Mouse (Mus musculus) left cerebral cortex, postnatal 36 days (tissue): Measurements from ENCODE around the gene Abca13. TPM values are rescaled to one million over a fixed set of nuclear protein-coding genes. Genes with fewer than 3 reads are reported as not detected.

Experiments
- DNase-seq, 2 experiments: peaks; one replicate each; pipeline ENCODE4 v3.0.0; 2021 to 2022; ENCODE audit warnings: low spot score in 2 of 2, mixed read lengths in 1 of 2
- intact Hi-C: fragments of 180-260 bp; cut with DNase I; formaldehyde crosslinking; loops from one replicate; pipeline ENCODE4 v1.15.1; 2025
- total RNA-seq, 2 experiments: library from RNA; stranded (reverse); gene quantifications; 2 replicates each; pipeline ENCODE4 v1.2.3; 2021

Gene Abca13
- total RNA-seq, 2 experiments from 2014 or later: 0.07 to 0.27 TPM

DNA sequence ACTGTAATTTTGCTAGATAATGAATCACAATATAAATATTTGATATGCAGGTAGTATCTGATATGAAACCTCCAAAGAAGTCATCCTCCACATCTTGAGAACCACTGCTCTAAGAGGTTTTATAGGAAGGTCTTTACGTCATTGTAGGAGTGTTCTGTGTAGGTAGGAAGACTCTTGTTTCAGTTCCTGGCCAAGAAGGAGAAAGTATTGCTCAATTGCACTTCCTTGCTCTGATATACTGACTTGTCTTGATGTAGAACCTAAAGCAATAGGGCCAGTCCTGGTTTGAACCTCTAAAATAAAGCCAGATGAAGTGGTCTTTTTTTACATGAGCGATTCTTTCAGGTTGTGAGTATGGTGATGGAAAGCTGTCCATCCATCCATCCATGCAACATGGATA is 431.1 kb downstream of the Abca13 start:
- intact Hi-C loops: no loop called here
- DNase-seq: no peak

GRCm38 (mm10) chr11:9624753-9625152 is 433.0 kb downstream of the Abca13 start:
- no peak for DNase-seq
- intact Hi-C loops: no loop called here

DNA sequence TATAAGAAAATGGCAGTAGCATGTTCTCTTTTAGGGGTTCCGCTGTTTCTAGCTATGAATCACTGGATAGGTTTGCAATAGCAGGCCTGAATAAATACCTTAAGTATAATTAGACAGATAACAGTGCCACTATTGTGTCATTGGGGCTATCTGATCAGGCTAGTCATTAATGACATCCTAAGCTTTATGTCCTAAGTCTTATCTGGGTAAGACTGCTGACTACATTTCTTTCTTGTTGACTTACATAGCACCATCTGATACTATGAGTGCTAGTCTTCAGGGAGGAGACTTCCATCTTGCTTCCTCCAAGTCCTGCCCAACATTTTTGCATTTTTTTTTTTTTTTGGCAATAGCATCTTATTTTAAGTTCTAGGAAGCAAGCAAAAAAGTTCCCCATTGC is 434.1 kb downstream of the Abca13 start:
- no peak for DNase-seq
- intact Hi-C loops: no loop called here

DNA sequence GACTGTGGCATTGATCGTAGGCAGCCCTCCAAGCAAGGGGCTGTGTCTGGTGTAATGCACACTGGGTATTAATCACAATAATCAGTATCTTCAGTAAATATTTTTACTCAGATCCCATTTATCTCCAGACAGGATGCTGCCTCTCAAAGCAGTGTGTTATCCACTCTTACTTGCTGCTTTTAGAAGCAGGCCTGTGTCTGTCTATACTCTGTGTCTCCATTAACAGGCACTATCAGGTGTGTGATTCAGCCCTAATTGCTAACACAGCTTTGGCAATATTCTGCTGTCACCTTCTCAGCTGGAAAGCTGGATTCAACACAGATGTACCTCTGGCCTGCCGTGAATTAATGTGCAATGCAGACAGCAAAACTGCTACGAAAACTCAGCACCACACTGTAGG is 455.5 kb downstream of the Abca13 start:
- intact Hi-C loops: no loop called here

DNA sequence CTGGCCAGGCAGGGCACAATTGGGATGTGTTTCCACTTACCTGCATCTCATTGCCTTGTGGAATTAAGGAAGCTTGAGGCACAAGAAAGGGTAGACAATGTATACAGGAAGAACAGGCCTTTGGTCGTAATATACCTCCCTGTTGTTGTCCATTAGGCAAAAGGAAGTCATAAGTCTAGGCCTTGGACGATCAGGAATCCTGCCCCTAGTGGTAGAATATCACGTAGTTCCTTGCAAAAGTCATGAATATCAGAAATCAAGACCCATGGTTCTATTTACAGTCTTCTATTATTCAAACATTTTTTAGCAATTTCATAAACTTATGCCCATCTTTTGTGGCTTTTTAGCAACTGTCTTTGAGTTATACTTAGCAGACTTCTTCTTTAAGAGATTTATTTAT is 456.2 kb downstream of the Abca13 start:
- no peak for DNase-seq
- intact Hi-C loops: no loop called here

More for the DNA sequence above, 455.5 kb downstream of the Abca13 start:
- no peak for DNase-seq

- DNase-seq: no peak
- intact Hi-C loops: no loop called here
Measured at GRCm38 (mm10) chr11:9666648-9667255, 475.0 kb downstream of the Abca13 start.

GRCm38 (mm10) chr11:9669430-9669829 is 477.7 kb downstream of the Abca13 start:
- no peak for DNase-seq
- intact Hi-C loops: no loop called here

- DNase-seq: no peak
- intact Hi-C loops: no loop called here
Measured at GRCm38 (mm10) chr11:9684952-9685351, 493.2 kb downstream of the Abca13 start.

GRCm38 (mm10) chr11:9705190-9705589 is 513.4 kb downstream of the Abca13 start:
- intact Hi-C loops: no loop called here
- DNase-seq: no peak

DNA sequence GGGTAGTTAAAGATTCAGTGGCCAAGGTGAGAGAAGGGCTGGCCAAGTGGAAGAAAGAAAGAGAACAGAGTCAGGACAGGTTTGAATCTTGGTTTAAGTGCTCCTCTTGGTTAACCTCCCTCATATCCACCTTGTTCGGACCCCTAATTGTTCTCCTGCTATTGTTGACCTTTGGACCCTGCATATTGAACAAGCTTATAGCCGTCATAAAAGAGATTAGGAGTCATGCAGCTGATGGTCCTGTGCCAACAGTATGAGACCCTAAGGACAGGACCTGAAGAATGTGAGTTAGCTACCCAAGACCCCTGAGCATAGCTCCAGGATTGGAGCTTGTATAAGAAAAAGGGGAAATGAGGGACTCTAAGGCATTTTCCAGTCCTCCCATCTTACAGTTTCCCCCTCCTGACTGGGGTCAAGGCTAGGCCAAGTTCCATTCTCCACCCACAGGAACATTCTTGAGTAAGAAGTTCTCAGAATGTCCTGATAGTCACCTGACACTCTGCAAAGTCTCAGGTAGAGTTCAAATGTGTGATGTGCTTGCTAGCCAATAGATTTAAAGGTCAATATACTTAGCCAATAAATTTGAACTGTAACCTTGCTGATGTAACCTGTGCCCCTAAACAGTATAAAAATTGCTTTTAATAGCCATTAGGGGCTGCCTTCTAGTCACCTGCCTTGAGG is 536.2 kb downstream of the Abca13 start:
- intact Hi-C loops: no loop called here
- no peak for DNase-seq

DNA sequence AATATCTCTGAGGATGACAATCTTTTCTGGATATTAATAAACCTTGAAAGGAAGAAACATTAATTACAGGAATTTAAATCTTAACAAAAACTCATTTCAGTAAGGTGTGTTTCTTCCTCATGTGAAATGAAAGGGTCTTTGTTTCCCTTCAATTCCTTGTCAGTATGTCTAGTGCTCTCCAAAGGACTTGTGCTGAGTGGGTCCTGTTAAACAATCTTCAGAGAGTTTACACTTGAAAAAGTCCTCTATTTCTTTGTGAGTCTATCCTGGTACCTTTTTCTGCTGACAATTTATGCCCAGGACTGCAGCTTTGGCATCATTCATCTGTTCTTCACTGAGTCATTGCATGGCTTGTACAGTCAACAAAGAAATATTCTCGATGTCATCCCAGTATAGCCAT is 539.6 kb downstream of the Abca13 start:
- intact Hi-C loops: no loop called here
- no peak for DNase-seq

Other genes starting within 250 kb of the Abca13 start
- under 1 TPM in 1 of 2 experiments, not detected in 1; 0.23 TPM for gene Pkd1l1, start 218.7 kb upstream of the Abca13 start, total RNA-seq
- 10 to 100 TPM in 1 of 2 experiments, 1 to 10 TPM in 1; 8.6 to 11.6 TPM for gene Hus1, start 180.8 kb upstream of the Abca13 start, total RNA-seq
- gene Gm11992, start 143.3 kb upstream of the Abca13 start, total RNA-seq: under 1 TPM; 0.54 to 0.63 TPM
- under 1 TPM in 1 of 2 experiments, not detected in 1; 0.54 TPM for gene Sun3, start 143.0 kb upstream of the Abca13 start, total RNA-seq
- gene Upp1, start 73.8 kb upstream of the Abca13 start, total RNA-seq: 1 to 10 TPM; 1.9 TPM